In genomic region chr2:79762723-79763388, GRCm38 (mm10) we compare ENCODE assay signal across 32 mouse cellular contexts. TPM values are rescaled to one million over a fixed set of nuclear protein-coding genes. Genes with fewer than 3 reads are reported as not detected.
DNase-seq lines count a peak whose midpoint lies in the region; ATAC-seq lines count a peak whose summit lies in the region.
"Had no signal": no experiment of that assay in that cellular context is flagged by ENCODE, and none has a peak within 500 bp of the region (broad histone marks: within the 10 kb centered on the region; RNA-seq: fewer than 3 reads in every experiment).

No protein-coding gene starts in this region.

- no peak overlapping the region for H3K4me3 ChIP-seq in liver, embryonic 15.5 days (replicated peaks)
- H3K4me3 ChIP-seq: heart, adult 2 months; layer of hippocampus, adult 2 months; megakaryocyte, embryonic 14.5 days; midbrain, embryonic 15.5 days; neural tube, embryonic 13.5 days had no signal

- H3K4me1 ChIP-seq in liver, embryonic 15.5 days (replicated peaks): peaks cover 8% of the 10 kb centered on the region; the same call in 1 of the 2 replicates
- H3K4me1 ChIP-seq: midbrain, embryonic 15.5 days; neural tube, embryonic 13.5 days had no signal

- H3K4me2 ChIP-seq in liver, embryonic 15.5 days: peak overlapping the region; percentile 25
- H3K4me2 ChIP-seq: hindbrain, embryonic 14.5 days; midbrain, embryonic 15.5 days; neural tube, embryonic 13.5 days had no signal

- peak; percentile 94 for ATAC-seq in erythroid progenitor cell, adult 5-6 weeks (replicated peaks; ENCODE audit: low FRiP score, poor library complexity, severe bottlenecking)
- peak; percentile 96 for ATAC-seq in liver, embryonic 15.5 days (ENCODE audit: insufficient read depth)
- ATAC-seq: forebrain, postnatal 0 days; inflammation-experienced regulatory T-cells, adult 6 months; midbrain, embryonic 15.5 days had no signal

- H3K36me3 ChIP-seq in liver, embryonic 15.5 days (replicated peaks): no peaks in the 10 kb centered on the region
- H3K36me3 ChIP-seq: midbrain, embryonic 15.5 days; neural tube, embryonic 13.5 days had no signal

- 0 out of 2 replicates have a peak overlapping the region, but pooled peaks have one; percentile 9 for H3K27ac ChIP-seq in liver, embryonic 15.5 days (replicated peaks)
- H3K27ac ChIP-seq: heart, adult 2 months; hindbrain, embryonic 14.5 days; layer of hippocampus, adult 2 months; midbrain, embryonic 15.5 days; neural tube, embryonic 13.5 days had no signal

- no peaks in the 10 kb centered on the region for H3K9me3 ChIP-seq in liver, embryonic 15.5 days (replicated peaks)
- H3K9me3 ChIP-seq: megakaryocyte, embryonic 14.5 days; midbrain, embryonic 15.5 days; neural tube, embryonic 13.5 days had no signal

- H3K9ac ChIP-seq in liver, embryonic 15.5 days: no peak overlapping the region
- H3K9ac ChIP-seq: forebrain, postnatal 0 days; hindbrain, embryonic 14.5 days; midbrain, embryonic 15.5 days; neural tube, embryonic 13.5 days had no signal

- WGBS in liver, embryonic 15.5 days (ENCODE audit: insufficient replicate concordance): 31% methylated on average over 6 of the region's 6 CpGs

- peak; percentile 28 for DNase-seq in c-Kit-negative CD71-positive TER-119-positive erythroid progenitor cells, embryonic 14.5 days (ENCODE audit: low read depth, low spot score)
- no peak for DNase-seq in heart, adult 8-10 months (ENCODE audit: low spot score)
- DNase-seq in MN1 (ENCODE audit: low spot score): no peak
- no peak for DNase-seq in heart, adult 18-20 months
- DNase-seq in heart, postnatal 4 days: no peak
- DNase-seq: adrenal gland, postnatal 25 days; cerebellum, adult 18-20 months; cerebellum, postnatal 14 days; forebrain, postnatal 0 days; gastrocnemius, postnatal 25 days; heart, adult 2 months; heart, postnatal 36 days; kidney, adult 2 months; kidney, postnatal 10 days; lung, adult 18-20 months; lung, postnatal 14 days; right cerebral cortex, adult 18-20 months; right cerebral cortex, postnatal 4 days; thymus, adult 18-20 months; thymus, postnatal 4 days had no signal

- H3K27me3 ChIP-seq in liver, embryonic 15.5 days: no peaks in the 10 kb centered on the region
- H3K27me3 ChIP-seq: megakaryocyte, embryonic 14.5 days; midbrain, embryonic 15.5 days; neural tube, embryonic 13.5 days had no signal

RNA-seq across cellular contexts. Expression of gene Ppp1r1c, which starts 55.3 kb away (rescaled TPM):
- not detected in 2 replicates for total RNA-seq in erythroid progenitor cell, adult 5-6 weeks (2015; ENCODE audit: low replicate concordance)
- not detected in 2 replicates for total RNA-seq in erythroid progenitor cell, adult 5-6 weeks (2017; ENCODE audit: low replicate concordance)
- polyA plus RNA-seq in liver, embryonic 15.5 days (2015; fragmentation: Nextera tagmentation; extraction: Ambion mirVana): not detected in 2 replicates
- total RNA-seq in heart, adult 8-10 months (2022): 1 to 10 TPM in 2 of 4 experiments, under 1 TPM in 2; 0.44 to 2.7 (median 1.2) TPM
- total RNA-seq in heart, adult 18-20 months (2021): 1 to 10 TPM in 1 of 2 experiments, under 1 TPM in 1; 0.51 to 1.1 TPM
- not detected for total RNA-seq in heart, postnatal 4 days (2021)
- total RNA-seq: adrenal gland, postnatal 25 days; heart, postnatal 36 days had no signal
- polyA plus RNA-seq: C2C12; heart, adult 2 months; heart, embryonic 14.5 days; kidney, adult 2 months; limb, embryonic 11.5 days; stomach, embryonic 14.5 days had no signal
